In genomic region chr16:33154992-33155391, GRCm38 (mm10) we compare ENCODE assay signal across 8 mouse cellular contexts. TPM values are rescaled to one million over a fixed set of nuclear protein-coding genes. Genes with fewer than 3 reads are reported as not detected.
DNase-seq lines count a peak whose midpoint lies in the region; ATAC-seq and TF ChIP-seq lines count a peak whose summit lies in the region.

No protein-coding gene starts in this region.

- 51% methylated on average over 4 of the region's 4 CpGs for WGBS in intestine, postnatal 0 days
- 55% methylated on average over 4 of the region's 4 CpGs for WGBS in intestine, embryonic 15.5 days
- 56% methylated on average over 4 of the region's 4 CpGs for WGBS in forebrain, embryonic 10.5 days

- no peak for ATAC-seq in intestine, postnatal 0 days
- ATAC-seq in intestine, embryonic 15.5 days: no peak

- no peaks in the 10 kb centered on the region for H3K36me3 ChIP-seq in intestine, postnatal 0 days (ENCODE audit: control insufficient read depth, insufficient read depth)
- no peaks in the 10 kb centered on the region for H3K36me3 ChIP-seq in intestine, embryonic 15.5 days
- H3K36me3 ChIP-seq in forebrain, embryonic 10.5 days (replicated peaks): no peaks in the 10 kb centered on the region

- TF ChIP-seq CTCF in intestine, postnatal 0 days (IDR thresholded peaks at IDR 0.05; ENCODE audit: low read depth): peak; percentile 76

- no peaks in the 10 kb centered on the region for H3K9me3 ChIP-seq in intestine, postnatal 0 days (ENCODE audit: control insufficient read depth)
- H3K9me3 ChIP-seq in intestine, embryonic 15.5 days: no peaks in the 10 kb centered on the region
- H3K9me3 ChIP-seq in forebrain, embryonic 10.5 days: no peaks in the 10 kb centered on the region

- H3K27ac ChIP-seq in intestine, postnatal 0 days (ENCODE audit: low read depth, low read length): no peak overlapping the region
- no peak overlapping the region for H3K27ac ChIP-seq in intestine, embryonic 15.5 days
- no peak overlapping the region for H3K27ac ChIP-seq in forebrain, embryonic 10.5 days

- no peak overlapping the region for H3K4me2 ChIP-seq in intestine, postnatal 0 days (replicated peaks; ENCODE audit: low read depth)
- no peak overlapping the region for H3K4me2 ChIP-seq in intestine, embryonic 15.5 days (replicated peaks)

- peak; percentile 63 for DNase-seq in A20 (ENCODE audit: low read depth, low spot score)
- peak; percentile 64 for DNase-seq in ES-CJ7 (ENCODE audit: low read depth, low spot score)
- DNase-seq in embryo, embryonic 10.5 days (ENCODE audit: low spot score): peak; percentile 64
- DNase-seq in retina, embryonic 14.5 days (ENCODE audit: low spot score): peak; percentile 56
- DNase-seq in forebrain, embryonic 10.5 days (ENCODE audit: extremely low spot score, low spot score): no peak
- DNase-seq in left cerebral cortex, adult 8-10 months (ENCODE audit: low spot score in 2 of 2): no peak

- H3K9ac ChIP-seq in intestine, postnatal 0 days (ENCODE audit: low read depth, low read length): no peak overlapping the region
- H3K9ac ChIP-seq in intestine, embryonic 15.5 days: no peak overlapping the region

- H3K4me3 ChIP-seq in intestine, postnatal 0 days (ENCODE audit: low read depth, low read length): no peak overlapping the region
- H3K4me3 ChIP-seq in intestine, embryonic 15.5 days (replicated peaks): no peak overlapping the region
- no peak overlapping the region for H3K4me3 ChIP-seq in forebrain, embryonic 10.5 days

- no peaks in the 10 kb centered on the region for H3K4me1 ChIP-seq in intestine, postnatal 0 days (replicated peaks; ENCODE audit: control insufficient read depth, insufficient read depth, low read length)
- H3K4me1 ChIP-seq in intestine, embryonic 15.5 days (replicated peaks): no peaks in the 10 kb centered on the region
- H3K4me1 ChIP-seq in forebrain, embryonic 10.5 days: no peaks in the 10 kb centered on the region

- H3K27me3 ChIP-seq in intestine, postnatal 0 days (replicated peaks; ENCODE audit: control insufficient read depth, insufficient read depth, low read length): no peaks in the 10 kb centered on the region
- H3K27me3 ChIP-seq in intestine, embryonic 15.5 days (replicated peaks): no peaks in the 10 kb centered on the region
- no peaks in the 10 kb centered on the region for H3K27me3 ChIP-seq in forebrain, embryonic 10.5 days (ENCODE audit: poor library complexity, severe bottlenecking)

RNA-seq across cellular contexts. Expression of gene Osbpl11, which starts 29.9 kb away (rescaled TPM):
- 9.2 and 10.0 TPM in 2 replicates for polyA plus RNA-seq in intestine, postnatal 0 days (2015; fragmentation: Nextera tagmentation; extraction: Ambion mirVana)
- polyA plus RNA-seq in intestine, embryonic 15.5 days (2015; fragmentation: Nextera tagmentation; extraction: Ambion mirVana): 14.7 and 15.2 TPM in 2 replicates
- 17.7 and 19.0 TPM in 2 replicates for polyA plus RNA-seq in forebrain, embryonic 10.5 days (2016; fragmentation: Nextera tagmentation; extraction: Ambion mirVana)
- total RNA-seq in left cerebral cortex, adult 8-10 months (2022): 10 to 100 TPM; 14.8 to 18.9 (median 16.7) TPM

Comparison
In these comparisons a context has a peak if more than half of its experiments do, and no peak if none do; other contexts are left out.
1. DNase-seq: peak in A20 (single experiment), ES-CJ7 (single experiment), embryo, embryonic 10.5 days (single experiment) and retina, embryonic 14.5 days (single experiment); none in forebrain, embryonic 10.5 days (single experiment) and left cerebral cortex, adult 8-10 months (0 of 2).